Mouse (Mus musculus): Measurements from ENCODE around the gene Mdm2.

DNA sequence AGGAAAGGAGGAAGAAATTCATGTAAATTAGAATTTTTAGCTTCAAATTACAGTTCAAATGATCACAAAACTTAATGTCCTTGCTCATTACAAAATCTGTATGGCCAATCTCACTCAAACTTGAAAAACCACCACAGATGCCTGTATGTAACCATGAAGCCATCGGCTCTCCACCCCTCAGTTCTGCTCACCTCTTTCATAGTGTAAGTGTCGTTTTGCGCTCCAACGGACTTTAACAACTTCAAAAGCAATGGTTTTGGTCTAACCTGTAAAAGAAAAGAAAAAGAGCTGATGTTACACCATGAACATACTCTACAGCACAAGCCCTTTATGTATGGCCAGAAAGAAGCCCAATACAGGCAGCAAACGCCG, 5.6 kb downstream of the Mdm2 start:
- TF ChIP-seq CTCF (IDR thresholded peaks at IDR 0.05; ENCODE audit: extremely low read depth, insufficient read depth, low read length): no peak
- no peak for TF ChIP-seq POLR2A (IDR thresholded peaks at IDR 0.05; ENCODE audit: extremely low read depth, insufficient read depth, low read length)
